Mouse (Mus musculus) midbrain, embryonic 13.5 days (tissue): ENCODE measurements at regions not wholly inside any gene's neighbourhood (a gene's known extent, or its start where the extent isn't known, plus 50 kb on each side); places are given as distances from the start of the nearest gene placed in this dataset.
A peak's percentile ranks its signal among the peaks of the same experiment; 100 is the strongest.

Source experiments
- ATAC-seq: fragments of 200-750 bp; cut with Nextera tagmentation; 2 replicates; pipeline ENCODE4 v1.8.0; 2017; ENCODE audit warnings: mild to moderate bottlenecking, moderate TSS enrichment, moderate library complexity
- H3K27ac ChIP-seq: fragments of 300-500 bp; sonication (generic); 2 replicates; pipeline ENCODE4 v1.5.1; 2015; ENCODE audit warnings: inconsistent platforms, mild to moderate bottlenecking, moderate library complexity
- H3K27me3 ChIP-seq: fragments of 300-500 bp; sonication (generic); 2 replicates; pipeline ENCODE4 v1.6.1; 2015; ENCODE audit warnings: mild to moderate bottlenecking, inconsistent platforms
- H3K36me3 ChIP-seq: fragments of 300-500 bp; sonication (generic); 2 replicates; pipeline ENCODE4 v1.6.1; 2015; ENCODE audit warnings: mild to moderate bottlenecking, inconsistent platforms
- H3K4me1 ChIP-seq: fragments of 300-500 bp; sonication (generic); replicated peaks from 2 replicates; pipeline ENCODE4 v1.6.1; 2015; ENCODE audit warnings: inconsistent platforms
- H3K4me2 ChIP-seq: fragments of 300-500 bp; sonication (generic); replicated peaks from 2 replicates; pipeline ENCODE4 v1.6.1; 2015; ENCODE audit warnings: moderate library complexity, mild to moderate bottlenecking, inconsistent platforms
- H3K4me3 ChIP-seq: fragments of 300-500 bp; sonication (generic); replicated peaks from 2 replicates; pipeline ENCODE4 v1.5.1; 2015; ENCODE audit warnings: mild to moderate bottlenecking, inconsistent platforms
- H3K9ac ChIP-seq: fragments of 300-500 bp; sonication (generic); replicated peaks from 2 replicates; pipeline ENCODE4 v1.6.1; 2015; ENCODE audit warnings: mild to moderate bottlenecking, inconsistent platforms
- H3K9me3 ChIP-seq: fragments of 300-500 bp; sonication (generic); 2 replicates; pipeline ENCODE4 v1.6.1; 2016; ENCODE audit warnings: mild to moderate bottlenecking, inconsistent platforms
- WGBS: fragments of 180-500 bp; shearing (Covaris S2); methylation state at CpG from one replicate; pipeline ENCODE4 v1.1.7; 2015; 5-methylcytosine and 5-hydroxymethylcytosine counted together

DNA sequence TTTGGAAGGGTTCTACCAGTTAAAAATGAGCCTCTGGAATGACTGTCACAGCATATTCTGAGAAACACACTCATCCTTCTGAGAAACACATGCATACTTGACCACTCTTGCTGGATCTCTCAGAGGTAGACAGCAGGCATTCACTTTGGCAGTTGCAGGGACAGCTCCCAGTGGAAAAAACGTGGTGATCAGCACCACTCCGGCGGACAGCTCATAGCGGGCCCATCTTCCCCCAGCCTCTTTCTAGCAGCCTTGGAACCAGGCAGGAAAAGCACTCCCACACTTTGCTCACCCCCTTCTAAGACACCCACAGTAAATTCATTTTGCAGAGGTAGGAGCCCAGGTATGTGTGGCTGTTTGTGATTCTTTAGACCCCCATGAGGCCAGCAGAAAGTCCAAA, 442.7 kb downstream of the Prss52 start:
- Histone ChIP-seq H3K36me3 (no peaks in the 10 kb centered on the region), H3K27me3 (no peaks in the 10 kb centered on the region), H3K4me3 (no peak overlapping the region), H3K4me2 (no peak overlapping the region), H3K9me3 (no peaks in the 10 kb centered on the region), H3K4me1 (no peaks in the 10 kb centered on the region), H3K27ac (no peak overlapping the region), H3K9ac (no peak overlapping the region)
- ATAC-seq = no peak
- 5% methylated on average over 4 of the region's 4 CpGs for WGBS

DNA sequence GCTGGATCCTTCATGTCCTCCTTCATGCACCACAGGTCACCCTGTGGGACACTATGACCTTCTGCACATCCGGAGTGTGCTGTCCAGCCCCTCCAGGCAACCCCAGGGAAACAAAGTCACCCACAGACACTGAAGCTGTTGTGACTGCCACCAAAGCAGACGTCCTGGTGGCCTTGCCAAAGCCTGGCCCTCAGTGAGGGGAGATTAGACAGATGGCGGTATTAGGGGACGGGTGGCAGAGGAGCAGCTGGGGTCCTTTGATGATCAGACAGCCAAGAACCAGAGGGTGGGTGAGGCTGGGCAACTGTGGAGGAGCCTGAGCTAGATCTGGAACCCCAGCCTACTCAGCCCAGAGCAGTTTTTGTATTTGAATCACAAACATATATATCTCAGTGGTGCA, 448.9 kb downstream of the Prss52 start:
- no peak for ATAC-seq
- Histone ChIP-seq H3K9me3 (no peaks in the 10 kb centered on the region), H3K27me3 (no peaks in the 10 kb centered on the region), H3K36me3 (no peaks in the 10 kb centered on the region), H3K9ac (no peak overlapping the region), H3K4me3 (no peak overlapping the region), H3K27ac (no peak overlapping the region), H3K4me2 (no peak overlapping the region), H3K4me1 (peaks cover 5% of the 10 kb centered on the region; the same call in 1 of the 2 replicates)
- WGBS = 51% methylated on average over 4 of the region's 4 CpGs

GRCm38 (mm10) chr14:64556042-64556441, 452.0 kb downstream of the Prss52 start:
- H3K27ac ChIP-seq = no peak overlapping the region
- no peaks in the 10 kb centered on the region for H3K9me3 ChIP-seq
- no peak for ATAC-seq
- H3K9ac ChIP-seq = no peak overlapping the region
- H3K4me3 ChIP-seq = no peak overlapping the region
- 91% methylated on average over 7 of the region's 7 CpGs for WGBS
- peaks cover 9% of the 10 kb centered on the region; the same call in 1 of the 2 replicates for H3K4me1 ChIP-seq
- H3K27me3 ChIP-seq = no peaks in the 10 kb centered on the region
- H3K36me3 ChIP-seq = no peaks in the 10 kb centered on the region
- H3K4me2 ChIP-seq = no peak overlapping the region

DNA sequence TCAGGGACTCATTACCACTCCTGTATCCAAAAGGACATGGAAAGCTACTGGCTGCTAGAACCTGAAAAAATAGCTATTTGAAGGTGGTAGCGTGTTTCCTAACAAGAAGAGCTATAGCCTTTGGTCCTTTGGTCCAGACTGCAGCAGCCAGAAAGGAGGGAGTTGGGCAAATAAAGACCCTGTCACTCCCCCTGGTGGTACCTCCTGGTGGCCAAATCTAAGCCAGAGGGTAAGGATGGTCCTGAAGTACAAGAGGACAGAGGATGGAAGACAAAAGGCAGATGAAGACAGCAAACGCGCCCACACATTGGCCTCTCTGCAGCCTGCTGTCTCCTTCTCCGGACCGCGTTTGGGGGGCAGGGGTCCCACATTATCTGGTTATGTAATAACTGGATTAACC, 453.4 kb downstream of the Prss52 start:
- no peak overlapping the region for H3K27ac ChIP-seq
- H3K9ac ChIP-seq = no peak overlapping the region
- no peak overlapping the region for H3K4me2 ChIP-seq
- ATAC-seq = no peak
- 61% methylated on average over 6 of the region's 6 CpGs for WGBS
- H3K27me3 ChIP-seq = no peaks in the 10 kb centered on the region
- H3K9me3 ChIP-seq = no peaks in the 10 kb centered on the region
- H3K36me3 ChIP-seq = no peaks in the 10 kb centered on the region
- no peak overlapping the region for H3K4me3 ChIP-seq
- H3K4me1 ChIP-seq = peaks cover 10% of the 10 kb centered on the region; the same call in 1 of the 2 replicates

GRCm38 (mm10) chr14:64568689-64569088, 464.6 kb downstream of the Prss52 start:
- Histone ChIP-seq H3K27ac (no peak overlapping the region), H3K4me3 (no peak overlapping the region), H3K9ac (no peak overlapping the region), H3K36me3 (no peaks in the 10 kb centered on the region), H3K4me2 (no peak overlapping the region), H3K4me1 (peaks cover 10% of the 10 kb centered on the region), H3K27me3 (no peaks in the 10 kb centered on the region), H3K9me3 (no peaks in the 10 kb centered on the region)
- 14% methylated on average over 6 of the region's 6 CpGs for WGBS
- no peak for ATAC-seq

DNA sequence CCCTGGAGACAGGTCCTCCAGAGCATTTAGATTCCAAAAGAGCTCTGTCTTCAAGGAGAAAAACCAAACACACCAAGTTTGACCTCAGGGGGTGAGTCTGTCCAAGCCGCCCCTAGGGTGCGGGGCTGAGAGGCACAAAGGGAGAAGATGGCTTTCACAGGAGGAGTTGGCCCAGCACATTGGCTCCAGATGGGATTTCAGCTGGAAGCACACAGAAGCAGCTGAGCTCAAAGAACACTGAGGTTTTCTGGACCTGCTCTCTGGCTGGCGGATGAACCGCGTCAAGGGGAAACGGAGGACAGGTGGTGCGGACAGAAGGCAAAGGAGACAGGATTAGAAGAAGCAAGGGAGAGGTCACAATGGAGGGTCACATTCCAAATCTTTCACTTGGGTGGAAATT, 466.9 kb downstream of the Prss52 start:
- Histone ChIP-seq H3K4me2 (no peak overlapping the region), H3K36me3 (no peaks in the 10 kb centered on the region), H3K9ac (no peak overlapping the region), H3K27me3 (no peaks in the 10 kb centered on the region), H3K4me3 (no peak overlapping the region), H3K9me3 (no peaks in the 10 kb centered on the region), H3K27ac (no peak overlapping the region), H3K4me1 (peaks cover 31% of the 10 kb centered on the region)
- no peak for ATAC-seq
- 65% methylated on average over 7 of the region's 7 CpGs for WGBS

GRCm38 (mm10) chr14:64572756-64573155, 468.7 kb downstream of the Prss52 start:
- H3K9me3 ChIP-seq = no peaks in the 10 kb centered on the region
- H3K36me3 ChIP-seq = no peaks in the 10 kb centered on the region
- no peak for ATAC-seq
- H3K4me2 ChIP-seq = no peak overlapping the region
- H3K27ac ChIP-seq = peak overlapping the region; percentile 88
- H3K4me1 ChIP-seq = peaks cover 42% of the 10 kb centered on the region
- H3K27me3 ChIP-seq = no peaks in the 10 kb centered on the region
- 80% methylated on average over 2 of the region's 2 CpGs for WGBS
- no peak overlapping the region for H3K4me3 ChIP-seq
- H3K9ac ChIP-seq = no peak overlapping the region

- Histone ChIP-seq H3K9ac (peak overlapping the region; percentile 70), H3K27me3 (no peaks in the 10 kb centered on the region), H3K9me3 (no peaks in the 10 kb centered on the region), H3K4me2 (peak overlapping the region; percentile 52), H3K4me1 (peaks cover 42% of the 10 kb centered on the region), H3K27ac (peak overlapping the region; percentile 88), H3K4me3 (peak overlapping the region; percentile 33), H3K36me3 (no peaks in the 10 kb centered on the region)
- WGBS = 37% methylated on average over 5 of the region's 5 CpGs
- ATAC-seq = peak; percentile 40
Observed at GRCm38 (mm10) chr14:64573773-64574172, 469.7 kb downstream of the Prss52 start.

GRCm38 (mm10) chr14:64574277-64574676, 470.2 kb downstream of the Prss52 start:
- 37% methylated on average over 7 of the region's 7 CpGs for WGBS
- H3K27me3 ChIP-seq = no peaks in the 10 kb centered on the region
- peak; percentile 63 for ATAC-seq
- H3K4me3 ChIP-seq = peak overlapping the region; percentile 33
- H3K27ac ChIP-seq = peak overlapping the region; percentile 88
- H3K36me3 ChIP-seq = no peaks in the 10 kb centered on the region
- H3K9me3 ChIP-seq = no peaks in the 10 kb centered on the region
- H3K9ac ChIP-seq = peak overlapping the region; percentile 70
- peaks cover 43% of the 10 kb centered on the region for H3K4me1 ChIP-seq
- peak overlapping the region; percentile 52 for H3K4me2 ChIP-seq

DNA sequence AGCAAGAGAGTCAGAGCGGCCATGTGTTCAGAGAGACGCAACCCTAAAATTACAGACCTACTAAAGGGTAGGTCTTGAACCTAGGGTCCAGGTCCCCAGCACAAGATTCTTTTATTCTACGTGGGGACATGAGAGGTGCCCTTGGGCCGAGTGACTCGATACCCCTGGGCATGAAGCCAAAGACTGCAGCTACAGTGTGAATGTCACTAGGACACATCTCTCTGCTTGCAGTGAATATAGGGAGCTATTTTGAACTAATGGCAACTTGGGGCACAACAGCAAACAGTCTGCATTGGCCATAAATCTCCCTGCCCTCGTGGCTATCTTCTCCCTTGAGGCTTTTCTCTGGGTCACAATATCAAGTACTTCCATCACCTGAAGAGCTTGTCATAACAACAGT, 470.7 kb downstream of the Prss52 start:
- Histone ChIP-seq H3K4me1 (peaks cover 47% of the 10 kb centered on the region), H3K9ac (peak overlapping the region; percentile 70), H3K27ac (peak overlapping the region; percentile 88), H3K4me3 (peak overlapping the region; percentile 33), H3K27me3 (no peaks in the 10 kb centered on the region), H3K36me3 (no peaks in the 10 kb centered on the region), H3K4me2 (peak overlapping the region; percentile 52), H3K9me3 (no peaks in the 10 kb centered on the region)
- 74% methylated on average over 6 of the region's 6 CpGs for WGBS
- no peak for ATAC-seq

GRCm38 (mm10) chr14:64575954-64576353, 471.9 kb downstream of the Prss52 start:
- 24% methylated on average over 4 of the region's 4 CpGs for WGBS
- peaks cover 55% of the 10 kb centered on the region for H3K4me1 ChIP-seq
- H3K9ac ChIP-seq = peak overlapping the region; percentile 26; the same call in 1 of the 2 replicates
- H3K4me3 ChIP-seq = peak overlapping the region; percentile 17
- peak overlapping the region; percentile 52 for H3K4me2 ChIP-seq
- H3K27ac ChIP-seq = no peak overlapping the region
- no peaks in the 10 kb centered on the region for H3K27me3 ChIP-seq
- no peak for ATAC-seq
- no peaks in the 10 kb centered on the region for H3K9me3 ChIP-seq
- H3K36me3 ChIP-seq = no peaks in the 10 kb centered on the region

GRCm38 (mm10) chr14:64580086-64580485, 476.0 kb downstream of the Prss52 start:
- no peak overlapping the region for H3K9ac ChIP-seq
- no peak overlapping the region for H3K4me3 ChIP-seq
- H3K36me3 ChIP-seq = no peaks in the 10 kb centered on the region
- H3K27me3 ChIP-seq = no peaks in the 10 kb centered on the region
- WGBS = 66% methylated on average over 4 of the region's 4 CpGs
- ATAC-seq = no peak
- H3K4me1 ChIP-seq = peaks cover 70% of the 10 kb centered on the region
- peak overlapping the region; percentile 100 for H3K27ac ChIP-seq
- H3K9me3 ChIP-seq = no peaks in the 10 kb centered on the region
- no peak overlapping the region for H3K4me2 ChIP-seq

- Histone ChIP-seq H3K36me3 (no peaks in the 10 kb centered on the region), H3K4me3 (no peak overlapping the region), H3K27ac (peak overlapping the region; percentile 100), H3K9ac (peak overlapping the region; percentile 17; the same call in 1 of the 2 replicates), H3K9me3 (no peaks in the 10 kb centered on the region), H3K4me1 (peaks cover 71% of the 10 kb centered on the region), H3K4me2 (peak overlapping the region; percentile 28), H3K27me3 (no peaks in the 10 kb centered on the region)
- ATAC-seq = 0 out of 2 replicates have a peak, but pooled peaks have one; percentile 5
- WGBS = 30% methylated on average over 6 of the region's 6 CpGs
Observed at GRCm38 (mm10) chr14:64580862-64581261, 476.8 kb downstream of the Prss52 start.
